Mouse (Mus musculus): ENCODE data around the gene Olfr854.

The Olfr854 gene

GRCm38 (mm10) chr9:19567282-19567681 lies at the start of gene Olfr854:
TSS of gene Olfr854 (minus strand) at chr9:19567382.
- DNase-seq (ENCODE audit: extremely low spot score), result no peak

DNA sequence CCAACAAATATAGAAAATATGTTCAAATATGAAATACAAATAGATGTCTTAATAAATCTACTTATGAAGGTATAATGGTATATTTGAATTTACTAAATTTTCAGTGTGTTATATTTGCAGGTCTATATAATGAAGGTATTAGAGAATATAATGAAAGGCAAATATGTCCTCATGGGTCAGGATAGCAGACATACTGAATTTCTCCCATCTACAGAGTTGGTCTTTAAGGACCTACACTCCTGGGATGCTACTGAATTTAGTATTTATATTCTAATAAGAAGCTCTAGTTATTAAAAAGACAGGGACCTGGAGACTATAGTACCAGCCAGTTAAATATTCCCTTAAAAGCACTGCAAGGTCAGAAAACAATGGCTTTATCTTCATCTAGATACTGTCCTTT lies 15.1 kb upstream of the Olfr854 start, which contains the start of gene Olfr855:
Olfr855 (plus strand) TSS at position 301 of the 400 bp plus-strand sequence.
- no peak for DNase-seq (ENCODE audit: extremely low spot score)

GRCm38 (mm10) chr9:19540976-19541375 lies 26.2 kb downstream of the Olfr854 start, which contains the start of gene Olfr853:
TSS of gene Olfr853 (minus strand) at chr9:19541076.
- no peak for DNase-seq (ENCODE audit: extremely low spot score)
